Mouse (Mus musculus): ENCODE results near the gene Setd3. TPM values are rescaled to one million over a fixed set of nuclear protein-coding genes. Genes with fewer than 3 reads are reported as not detected.
A peak's percentile ranks its signal among the peaks of the same experiment; 100 is the strongest.

Setd3 gene
- polyA plus RNA-seq, 1 experiment from 2014 or later, result 85.9 TPM

DNA sequence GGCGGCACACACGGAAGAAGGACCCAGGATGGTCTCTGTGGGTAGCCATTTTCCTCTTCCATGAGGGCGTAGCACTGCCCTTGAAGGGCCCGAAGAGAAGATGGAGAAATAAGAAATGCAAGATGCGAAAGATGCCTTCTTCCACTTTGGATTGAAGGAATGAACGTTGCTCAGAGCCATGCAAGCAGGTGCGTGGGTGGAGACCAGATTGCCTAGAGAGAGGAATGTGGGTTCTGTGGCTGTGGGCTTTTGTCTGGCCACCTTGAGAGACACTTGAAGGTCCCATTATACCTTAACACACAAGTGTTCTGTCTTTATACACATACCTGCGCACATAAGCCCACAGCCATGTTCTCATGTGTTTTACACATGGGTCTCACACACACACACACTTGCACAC, 81.5 kb downstream of the Setd3 start:
- Histone ChIP-seq H3K4me2 (ENCODE audit: low read length) (no peak overlapping the region), H3K4me3 (ENCODE audit: low read depth, low read length) (no peak overlapping the region), H3K27ac (ENCODE audit: low read depth, low read length) (no peak overlapping the region), H3K27me3 (replicated peaks; ENCODE audit: control insufficient read depth, insufficient read depth, low read length) (no peaks in the 10 kb centered on the region), H3K4me1 (ENCODE audit: control insufficient read depth, insufficient read depth, low read length) (no peaks in the 10 kb centered on the region), H3K9ac (ENCODE audit: low read length) (no peak overlapping the region), H3K36me3 (ENCODE audit: control insufficient read depth, insufficient read depth, low read length) (no peaks in the 10 kb centered on the region), H3K9me3 (replicated peaks; ENCODE audit: control insufficient read depth, low read length) (no peaks in the 10 kb centered on the region)
- WGBS, result 94% methylated on average over 8 of the region's 8 CpGs
- DNase-seq (ENCODE audit: low spot score) (no peak), ATAC-seq (no peak)

DNA sequence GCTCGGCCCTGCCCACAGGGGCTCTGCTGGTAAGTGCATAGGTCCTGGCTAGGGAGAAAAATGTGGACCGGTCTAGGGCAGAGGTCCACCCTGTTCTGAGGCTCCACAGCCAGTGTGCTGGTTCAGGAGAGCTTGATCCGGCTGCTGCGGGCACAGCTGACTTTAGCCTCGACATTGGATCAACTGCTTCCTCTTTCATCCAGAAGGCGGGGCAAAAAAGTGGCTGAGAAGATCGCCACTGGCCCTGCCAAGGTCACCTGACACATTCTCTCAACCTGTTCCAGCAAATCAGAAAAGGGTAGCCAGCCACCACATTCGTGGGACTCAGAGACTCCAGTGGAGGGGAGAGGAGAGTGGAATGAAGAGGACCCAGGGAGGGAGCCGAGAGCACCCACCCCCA, 90.9 kb downstream of the Setd3 start:
- no peak for DNase-seq (ENCODE audit: low spot score)
- 71% methylated on average over 9 of the region's 9 CpGs for WGBS

DNA sequence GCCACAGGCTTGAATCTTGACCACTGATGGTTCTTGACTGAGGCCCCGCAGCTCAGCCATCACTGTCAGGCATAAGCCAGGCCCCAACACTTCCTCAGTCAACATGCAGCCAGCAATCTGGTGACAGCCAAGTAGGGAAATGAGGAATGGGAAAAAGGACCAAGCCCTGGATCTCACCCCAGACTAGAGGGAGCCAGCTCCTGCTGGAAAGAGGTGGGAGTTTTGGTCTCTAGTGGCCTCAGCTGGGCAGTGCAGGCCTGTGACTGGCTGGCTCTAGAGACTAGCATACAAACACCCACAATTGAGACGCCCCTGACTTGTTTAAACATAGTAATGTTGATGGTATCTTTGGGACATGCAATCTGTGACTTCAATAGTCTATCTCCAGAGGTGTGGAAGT, 91.6 kb downstream of the Setd3 start:
- Histone ChIP-seq H3K27ac (ENCODE audit: low read depth, low read length) (no peak overlapping the region), H3K4me3 (ENCODE audit: low read depth, low read length) (no peak overlapping the region), H3K36me3 (ENCODE audit: control insufficient read depth, insufficient read depth, low read length) (no peaks in the 10 kb centered on the region), H3K4me2 (ENCODE audit: low read length) (no peak overlapping the region), H3K9ac (ENCODE audit: low read length) (no peak overlapping the region), H3K9me3 (replicated peaks; ENCODE audit: control insufficient read depth, low read length) (no peaks in the 10 kb centered on the region), H3K4me1 (ENCODE audit: control insufficient read depth, insufficient read depth, low read length) (no peaks in the 10 kb centered on the region), H3K27me3 (replicated peaks; ENCODE audit: control insufficient read depth, insufficient read depth, low read length) (no peaks in the 10 kb centered on the region)
- 97% methylated on average over 2 of the region's 2 CpGs for WGBS
- DNase-seq (ENCODE audit: low spot score) (no peak), ATAC-seq (no peak)

More for the DNA sequence above, 90.9 kb downstream of the Setd3 start:
- Histone ChIP-seq H3K27ac (ENCODE audit: low read depth, low read length) (no peak overlapping the region), H3K9me3 (replicated peaks; ENCODE audit: control insufficient read depth, low read length) (no peaks in the 10 kb centered on the region), H3K9ac (ENCODE audit: low read length) (no peak overlapping the region), H3K4me3 (ENCODE audit: low read depth, low read length) (no peak overlapping the region), H3K4me1 (ENCODE audit: control insufficient read depth, insufficient read depth, low read length) (no peaks in the 10 kb centered on the region), H3K36me3 (ENCODE audit: control insufficient read depth, insufficient read depth, low read length) (no peaks in the 10 kb centered on the region), H3K27me3 (replicated peaks; ENCODE audit: control insufficient read depth, insufficient read depth, low read length) (no peaks in the 10 kb centered on the region), H3K4me2 (ENCODE audit: low read length) (no peak overlapping the region)
- ATAC-seq, result no peak

DNA sequence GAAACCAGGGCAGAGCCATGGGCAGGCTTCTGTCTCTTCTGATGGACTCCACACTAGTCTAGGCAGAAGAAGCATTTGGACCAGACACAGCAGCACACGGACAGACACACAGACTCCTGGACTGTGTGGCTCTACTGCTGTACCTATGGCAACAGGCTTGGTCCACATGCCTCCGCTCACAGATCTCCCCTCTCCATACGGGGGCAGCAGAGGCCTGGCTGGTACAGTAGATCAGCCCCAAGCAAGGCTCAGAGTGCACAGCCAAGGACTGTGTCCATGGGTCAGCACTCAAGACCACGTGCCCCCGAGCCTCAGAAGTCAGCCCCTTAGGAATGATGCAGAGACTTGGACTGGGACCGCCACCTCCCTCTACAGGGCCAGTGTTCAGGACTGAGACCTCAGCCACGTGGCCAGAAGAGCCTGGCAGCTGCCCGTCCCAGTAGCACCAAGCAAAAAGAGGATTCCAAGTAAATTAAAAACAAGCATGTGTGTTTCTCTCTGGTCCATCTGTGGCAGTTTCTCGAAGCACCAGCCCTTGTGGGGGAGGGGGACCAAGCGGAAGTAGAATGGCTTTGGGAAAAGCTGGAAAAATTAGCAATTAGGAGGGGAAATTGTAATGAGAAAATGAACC, 100.9 kb downstream of the Setd3 start:
- no peak overlapping the region for H3K9ac ChIP-seq (ENCODE audit: low read length)
- DNase-seq (ENCODE audit: low spot score) (peak; percentile 73), ATAC-seq (peak; percentile 57)
- no peak overlapping the region for H3K4me3 ChIP-seq (ENCODE audit: low read depth, low read length)
- H3K4me1 ChIP-seq (ENCODE audit: control insufficient read depth, insufficient read depth, low read length), result 0 out of 2 replicates have a peak, but pooled peaks cover 6% of the 10 kb centered on the region
- no peaks in the 10 kb centered on the region for H3K27me3 ChIP-seq (replicated peaks; ENCODE audit: control insufficient read depth, insufficient read depth, low read length)
- H3K27ac ChIP-seq (ENCODE audit: low read depth, low read length), result peak overlapping the region; percentile 68
- H3K36me3 ChIP-seq (ENCODE audit: control insufficient read depth, insufficient read depth, low read length), result no peaks in the 10 kb centered on the region
- H3K9me3 ChIP-seq (replicated peaks; ENCODE audit: control insufficient read depth, low read length), result no peaks in the 10 kb centered on the region
- no peak overlapping the region for H3K4me2 ChIP-seq (ENCODE audit: low read length)
- WGBS, result 63% methylated on average over 10 of the region's 10 CpGs

DNA sequence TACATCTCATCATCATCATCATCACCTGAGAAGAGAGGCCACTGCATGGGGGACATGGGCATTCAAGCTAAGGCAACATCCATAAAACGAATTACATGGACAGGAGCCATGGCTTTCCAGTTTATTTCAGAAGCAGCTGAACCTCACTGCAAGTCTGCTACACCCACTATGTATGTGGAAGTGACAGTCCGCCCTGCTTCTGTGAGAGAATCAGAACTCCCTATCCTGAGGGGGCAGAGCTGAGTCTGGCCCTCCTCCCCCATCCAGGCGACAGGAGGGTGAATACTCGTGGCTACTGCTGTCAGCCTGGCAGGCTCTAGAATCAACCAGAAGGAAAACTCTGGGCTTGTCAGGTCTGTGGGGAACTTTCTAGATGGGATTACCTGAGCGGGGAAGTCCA, 106.2 kb downstream of the Setd3 start:
- ATAC-seq, result no peak
- 66% methylated on average over 5 of the region's 5 CpGs for WGBS

DNA sequence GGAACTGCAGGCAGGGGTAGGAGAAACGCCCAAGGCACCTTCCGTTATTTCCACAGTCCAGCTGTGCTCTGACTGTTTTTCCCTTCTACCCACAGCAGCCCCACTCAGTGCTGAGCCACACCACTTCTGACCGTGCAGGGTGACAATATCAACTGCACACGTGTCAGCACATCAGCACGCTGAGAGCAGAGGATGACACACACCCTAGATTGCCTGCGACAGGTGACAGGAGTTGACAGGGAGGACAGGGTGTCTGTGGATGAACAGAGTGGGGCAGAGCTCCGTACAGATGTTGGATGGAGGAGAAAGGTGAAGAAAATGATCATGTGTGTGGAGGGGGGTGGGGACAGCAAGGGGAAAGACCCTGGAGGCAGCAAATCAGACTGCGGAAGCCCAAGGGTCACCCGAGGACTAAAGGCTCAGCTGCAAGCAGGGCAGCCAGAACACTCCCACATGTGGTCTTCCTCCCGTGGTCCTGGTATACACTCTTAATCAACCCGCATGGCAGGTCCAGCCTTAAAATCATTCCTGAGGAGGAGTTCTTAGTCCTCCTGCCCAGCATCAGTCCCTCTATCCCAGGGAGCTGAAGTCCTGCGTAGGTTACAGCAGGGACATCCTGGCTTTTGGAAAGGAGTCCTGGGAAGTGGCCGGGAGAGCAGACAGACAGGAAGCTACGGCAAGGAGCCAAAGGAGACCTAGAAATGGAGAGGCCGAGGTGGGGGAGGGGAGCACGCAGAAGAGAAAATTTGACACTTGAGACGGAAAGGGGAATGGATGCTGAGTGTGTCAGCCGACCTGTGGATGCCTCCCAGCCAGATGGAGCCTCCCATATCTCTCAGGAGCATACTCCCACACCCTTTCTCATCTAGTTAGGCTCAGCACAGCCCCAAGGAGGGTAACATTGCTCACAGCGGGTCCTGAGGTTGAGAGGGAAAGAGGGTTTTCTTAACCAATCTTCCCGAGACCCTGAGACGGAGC, 108.1 kb downstream of the Setd3 start:
- Histone ChIP-seq H3K9ac (ENCODE audit: low read length) (no peak overlapping the region), H3K4me2 (ENCODE audit: low read length) (no peak overlapping the region), H3K27ac (ENCODE audit: low read depth, low read length) (no peak overlapping the region), H3K4me3 (ENCODE audit: low read depth, low read length) (no peak overlapping the region), H3K4me1 (ENCODE audit: control insufficient read depth, insufficient read depth, low read length) (no peaks in the 10 kb centered on the region), H3K36me3 (ENCODE audit: control insufficient read depth, insufficient read depth, low read length) (no peaks in the 10 kb centered on the region), H3K27me3 (replicated peaks; ENCODE audit: control insufficient read depth, insufficient read depth, low read length) (no peaks in the 10 kb centered on the region), H3K9me3 (replicated peaks; ENCODE audit: control insufficient read depth, low read length) (no peaks in the 10 kb centered on the region)
- no peak for ATAC-seq
- WGBS, result 78% methylated on average over 21 of the region's 21 CpGs
- DNase-seq (ENCODE audit: low spot score), result no peak

More for the DNA sequence above, 106.2 kb downstream of the Setd3 start:
- no peak for DNase-seq (ENCODE audit: low spot score)
- Histone ChIP-seq H3K9me3 (replicated peaks; ENCODE audit: control insufficient read depth, low read length) (no peaks in the 10 kb centered on the region), H3K27ac (ENCODE audit: low read depth, low read length) (no peak overlapping the region), H3K4me2 (ENCODE audit: low read length) (no peak overlapping the region), H3K4me3 (ENCODE audit: low read depth, low read length) (no peak overlapping the region), H3K27me3 (replicated peaks; ENCODE audit: control insufficient read depth, insufficient read depth, low read length) (no peaks in the 10 kb centered on the region), H3K9ac (ENCODE audit: low read length) (no peak overlapping the region), H3K4me1 (ENCODE audit: control insufficient read depth, insufficient read depth, low read length) (no peaks in the 10 kb centered on the region), H3K36me3 (ENCODE audit: control insufficient read depth, insufficient read depth, low read length) (no peaks in the 10 kb centered on the region)

DNA sequence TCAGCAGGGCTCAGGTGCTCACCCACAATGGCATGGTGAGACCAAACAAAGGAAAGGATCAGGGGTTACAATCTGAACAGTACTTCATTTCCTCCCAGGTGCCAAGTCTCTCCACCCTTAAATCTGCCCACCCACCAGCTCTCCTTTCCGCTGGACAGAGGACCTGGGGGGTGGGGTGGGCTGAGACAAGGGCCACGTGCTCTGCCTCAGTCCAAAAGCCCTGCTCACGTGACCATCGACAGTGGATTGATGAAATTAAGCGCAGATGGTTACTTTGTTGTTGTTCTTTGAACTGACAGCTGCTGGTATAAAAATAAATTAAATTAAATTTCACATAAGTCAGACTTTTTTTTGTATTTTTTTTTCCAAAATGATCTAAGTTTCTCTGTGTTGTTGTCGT, 109.6 kb downstream of the Setd3 start:
- H3K9me3 ChIP-seq (replicated peaks; ENCODE audit: control insufficient read depth, low read length), result no peaks in the 10 kb centered on the region
- no peaks in the 10 kb centered on the region for H3K4me1 ChIP-seq (ENCODE audit: control insufficient read depth, insufficient read depth, low read length)
- no peak overlapping the region for H3K4me2 ChIP-seq (ENCODE audit: low read length)
- no peaks in the 10 kb centered on the region for H3K27me3 ChIP-seq (replicated peaks; ENCODE audit: control insufficient read depth, insufficient read depth, low read length)
- H3K36me3 ChIP-seq (ENCODE audit: control insufficient read depth, insufficient read depth, low read length), result no peaks in the 10 kb centered on the region
- DNase-seq (ENCODE audit: low spot score) (no peak), ATAC-seq (no peak)
- H3K9ac ChIP-seq (ENCODE audit: low read length), result no peak overlapping the region
- H3K4me3 ChIP-seq (ENCODE audit: low read depth, low read length), result no peak overlapping the region
- no peak overlapping the region for H3K27ac ChIP-seq (ENCODE audit: low read depth, low read length)
- 66% methylated on average over 6 of the region's 6 CpGs for WGBS

DNA sequence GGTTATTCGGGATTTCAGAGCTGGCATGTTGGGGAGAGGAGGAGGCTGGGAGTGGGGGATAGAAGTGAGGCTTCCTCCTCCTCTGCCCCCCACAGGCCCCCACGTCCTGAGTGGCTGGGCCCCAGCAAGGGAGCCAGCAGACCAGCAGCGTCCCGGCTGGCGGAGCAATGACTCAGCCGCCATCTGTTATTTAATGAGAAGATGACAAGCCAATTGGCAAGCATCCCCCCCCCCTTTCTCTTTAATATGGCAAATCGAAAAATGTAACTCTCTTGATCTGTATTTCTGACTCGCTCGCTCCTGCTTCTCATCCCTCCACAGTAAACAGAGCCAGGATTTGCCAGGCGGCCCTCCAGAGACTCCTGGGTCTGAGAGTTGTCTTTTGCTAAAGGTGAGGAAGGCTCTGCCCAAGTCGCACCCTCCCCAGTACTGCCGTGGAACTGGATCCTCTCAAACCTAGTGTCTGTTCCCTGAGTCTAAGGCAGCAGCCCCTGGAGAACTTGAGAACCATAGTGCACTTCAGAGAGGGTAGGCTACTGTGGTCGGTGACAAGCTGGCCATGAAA, 111.2 kb downstream of the Setd3 start:
- no peaks in the 10 kb centered on the region for H3K4me1 ChIP-seq (ENCODE audit: control insufficient read depth, insufficient read depth, low read length)
- DNase-seq (ENCODE audit: low spot score), result peak; percentile 65
- no peaks in the 10 kb centered on the region for H3K36me3 ChIP-seq (ENCODE audit: control insufficient read depth, insufficient read depth, low read length)
- H3K4me2 ChIP-seq (ENCODE audit: low read length), result no peak overlapping the region
- no peak overlapping the region for H3K9ac ChIP-seq (ENCODE audit: low read length)
- WGBS, result 71% methylated on average over 13 of the region's 13 CpGs
- ATAC-seq, result no peak; the same call in 1 of the 2 replicates
- no peak overlapping the region for H3K4me3 ChIP-seq (ENCODE audit: low read depth, low read length)
- no peaks in the 10 kb centered on the region for H3K27me3 ChIP-seq (replicated peaks; ENCODE audit: control insufficient read depth, insufficient read depth, low read length)
- no peaks in the 10 kb centered on the region for H3K9me3 ChIP-seq (replicated peaks; ENCODE audit: control insufficient read depth, low read length)
- peak overlapping the region; percentile 46; the same call in 1 of the 2 replicates for H3K27ac ChIP-seq (ENCODE audit: low read depth, low read length)

All from forebrain, embryonic 14.5 days (tissue).